Mouse (Mus musculus): ENCODE results near the gene Zfp961. TPM values are rescaled to one million over a fixed set of nuclear protein-coding genes. Genes with fewer than 3 reads are reported as not detected.
"Not testable (repeated sequence)": the region's sequence is repeated elsewhere in the genome, so short reads cannot be mapped to it uniquely, and the experiment has no call there.

Gene Zfp961
- polyA plus RNA-seq, 1 experiment from 2014 or later = 22.7 TPM

DNA sequence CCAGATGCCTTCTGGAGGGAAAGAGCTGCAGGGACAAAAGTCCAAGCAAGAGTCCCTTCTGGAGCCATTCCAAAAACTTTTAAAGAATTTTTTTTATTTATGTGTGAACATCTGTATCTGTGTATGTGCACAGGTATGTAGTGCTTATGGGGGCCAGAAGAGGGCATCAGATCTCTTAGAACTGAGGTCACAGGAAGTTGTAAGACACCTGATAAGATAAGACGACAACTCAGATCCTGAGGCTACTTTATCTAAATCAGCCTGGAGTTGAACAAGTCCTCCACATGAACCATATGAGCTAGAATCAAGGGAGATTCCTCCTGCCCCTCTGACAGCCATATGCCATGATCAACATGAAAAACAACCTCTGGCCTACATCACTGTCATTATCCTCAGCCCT lies 48.6 kb downstream of the Zfp961 start:
- H3K4me3 ChIP-seq (ENCODE audit: low read depth, low read length) = no peak overlapping the region
- DNase-seq (ENCODE audit: low spot score) (no peak), ATAC-seq (replicated peaks; ENCODE audit: low FRiP score) (no peak)
- no peak overlapping the region for H3K9ac ChIP-seq (ENCODE audit: low read depth, low read length)
- H3K27ac ChIP-seq (ENCODE audit: low read depth, low read length) = no peak overlapping the region
- no peaks in the 10 kb centered on the region for H3K27me3 ChIP-seq (replicated peaks; ENCODE audit: control insufficient read depth, insufficient read depth, low read length)
- 26% methylated on average over 1 of the region's 1 CpGs for WGBS
- H3K4me2 ChIP-seq = no peak overlapping the region
- H3K36me3 ChIP-seq (ENCODE audit: control insufficient read depth, insufficient read depth, low read length) = no peaks in the 10 kb centered on the region
- H3K9me3 ChIP-seq (ENCODE audit: control insufficient read depth, low read length) = no peaks in the 10 kb centered on the region
- no peaks in the 10 kb centered on the region for H3K4me1 ChIP-seq (replicated peaks; ENCODE audit: control insufficient read depth, insufficient read depth, low read length)

DNA sequence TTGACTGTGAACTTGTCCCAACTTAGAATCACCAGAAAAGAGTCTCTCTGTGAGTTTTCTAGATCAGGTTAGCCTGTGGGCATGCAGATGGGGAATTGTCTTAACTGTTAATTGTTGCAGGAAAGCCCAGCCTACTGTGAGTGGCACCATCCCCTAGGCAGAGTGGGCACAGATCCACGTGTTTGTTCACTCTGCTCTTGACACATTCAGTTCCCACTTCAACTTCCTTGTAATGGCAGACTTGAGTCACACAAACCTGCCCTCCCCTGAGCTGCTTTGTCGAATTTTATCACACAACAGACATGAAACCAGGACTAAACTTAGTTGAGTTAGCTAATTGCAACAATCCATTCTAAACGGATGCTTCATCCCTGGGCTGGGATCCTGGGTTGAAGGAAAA lies 49.4 kb downstream of the Zfp961 start:
- DNase-seq (ENCODE audit: low spot score) = no peak
- no peaks in the 10 kb centered on the region for H3K9me3 ChIP-seq (ENCODE audit: control insufficient read depth, low read length)
- H3K27me3 ChIP-seq (replicated peaks; ENCODE audit: control insufficient read depth, insufficient read depth, low read length) = no peaks in the 10 kb centered on the region
- H3K4me1 ChIP-seq (replicated peaks; ENCODE audit: control insufficient read depth, insufficient read depth, low read length) = no peaks in the 10 kb centered on the region
- H3K27ac ChIP-seq (ENCODE audit: low read depth, low read length) = no peak overlapping the region
- H3K4me2 ChIP-seq = no peak overlapping the region
- H3K9ac ChIP-seq (ENCODE audit: low read depth, low read length) = no peak overlapping the region
- no peak overlapping the region for H3K4me3 ChIP-seq (ENCODE audit: low read depth, low read length)
- H3K36me3 ChIP-seq (ENCODE audit: control insufficient read depth, insufficient read depth, low read length) = no peaks in the 10 kb centered on the region
- no peak for ATAC-seq (replicated peaks; ENCODE audit: low FRiP score)
- 61% methylated on average over 3 of the region's 3 CpGs for WGBS

DNA sequence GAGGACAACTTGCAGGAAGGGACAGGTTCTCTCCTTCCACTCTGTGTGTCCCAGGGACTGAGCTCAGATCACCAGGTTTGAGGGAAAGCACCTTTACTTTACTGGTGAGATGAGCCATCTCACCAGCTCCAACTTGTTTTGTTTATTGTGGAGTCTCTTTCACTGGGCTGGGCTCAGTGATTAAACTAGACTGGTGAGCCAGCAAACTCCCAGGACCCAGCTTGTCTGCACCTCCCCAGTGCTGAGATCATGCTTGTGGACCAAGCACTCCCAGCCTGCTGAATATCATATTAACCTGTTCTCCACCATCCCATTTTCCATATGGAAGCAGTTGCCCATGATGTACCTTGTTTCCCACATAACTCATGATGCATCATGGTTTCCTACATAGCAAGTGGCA lies 52.1 kb downstream of the Zfp961 start:
- Histone ChIP-seq H3K27me3 (replicated peaks; ENCODE audit: control insufficient read depth, insufficient read depth, low read length) (no peaks in the 10 kb centered on the region), H3K4me2 (no peak overlapping the region), H3K9me3 (ENCODE audit: control insufficient read depth, low read length) (no peaks in the 10 kb centered on the region), H3K4me3 (ENCODE audit: low read depth, low read length) (no peak overlapping the region), H3K4me1 (replicated peaks; ENCODE audit: control insufficient read depth, insufficient read depth, low read length) (no peaks in the 10 kb centered on the region), H3K36me3 (ENCODE audit: control insufficient read depth, insufficient read depth, low read length) (no peaks in the 10 kb centered on the region), H3K9ac (ENCODE audit: low read depth, low read length) (no peak overlapping the region), H3K27ac (ENCODE audit: low read depth, low read length) (no peak overlapping the region)
- DNase-seq (ENCODE audit: low spot score) (no peak), ATAC-seq (replicated peaks; ENCODE audit: low FRiP score) (no peak)

DNA sequence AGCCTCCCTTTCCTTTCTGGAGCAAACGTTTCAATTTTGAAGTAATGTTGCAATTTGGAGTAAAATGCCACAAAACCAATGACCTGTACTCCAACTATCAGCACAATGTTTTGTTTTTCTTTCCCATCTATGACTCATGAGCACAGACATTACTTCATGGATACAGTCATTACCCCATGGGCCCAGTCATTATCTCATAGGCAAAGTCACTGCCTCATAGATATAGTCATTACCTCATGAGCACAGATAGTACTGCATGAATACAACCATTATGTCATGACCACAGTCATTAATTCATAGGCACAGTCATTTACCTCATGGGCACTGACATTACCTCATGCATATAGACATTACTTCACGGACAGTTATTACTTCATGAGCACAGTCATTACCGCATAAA lies 55.1 kb downstream of the Zfp961 start:
- Histone ChIP-seq H3K27me3 (replicated peaks; ENCODE audit: control insufficient read depth, insufficient read depth, low read length) (no peaks in the 10 kb centered on the region), H3K27ac (ENCODE audit: low read depth, low read length) (no peak overlapping the region), H3K4me2 (no peak overlapping the region), H3K4me1 (replicated peaks; ENCODE audit: control insufficient read depth, insufficient read depth, low read length) (no peaks in the 10 kb centered on the region), H3K9ac (ENCODE audit: low read depth, low read length) (no peak overlapping the region), H3K36me3 (ENCODE audit: control insufficient read depth, insufficient read depth, low read length) (no peaks in the 10 kb centered on the region), H3K4me3 (ENCODE audit: low read depth, low read length) (no peak overlapping the region), H3K9me3 (ENCODE audit: control insufficient read depth, low read length) (no peaks in the 10 kb centered on the region)
- no peak for DNase-seq (ENCODE audit: low spot score)
- no peak for ATAC-seq (replicated peaks; ENCODE audit: low FRiP score)
- 79% methylated on average over 3 of the region's 3 CpGs for WGBS

DNA sequence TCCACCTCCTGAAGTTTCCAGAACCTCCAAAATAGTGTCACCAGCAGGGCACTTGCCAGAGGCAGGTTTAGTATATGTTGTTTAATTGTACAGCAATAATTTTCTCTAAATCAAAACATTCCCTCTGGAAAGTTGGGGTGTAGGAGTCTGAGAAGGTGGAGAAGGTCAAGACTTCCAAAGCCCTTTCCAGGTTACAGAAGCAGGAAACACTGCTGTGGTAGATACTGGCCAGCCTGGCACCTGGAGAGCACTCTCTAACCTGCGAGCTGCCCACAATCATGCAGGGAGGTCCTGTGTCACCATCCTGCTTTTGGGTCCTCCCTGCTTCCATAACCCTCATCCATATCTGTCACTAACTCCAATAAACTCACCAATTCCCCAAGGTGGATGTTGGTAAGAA lies 55.9 kb downstream of the Zfp961 start:
- no peaks in the 10 kb centered on the region for H3K4me1 ChIP-seq (replicated peaks; ENCODE audit: control insufficient read depth, insufficient read depth, low read length)
- WGBS = 63% methylated on average over 1 of the region's 1 CpGs
- no peak overlapping the region for H3K27ac ChIP-seq (ENCODE audit: low read depth, low read length)
- H3K9ac ChIP-seq (ENCODE audit: low read depth, low read length) = no peak overlapping the region
- ATAC-seq (replicated peaks; ENCODE audit: low FRiP score) = no peak
- H3K9me3 ChIP-seq (ENCODE audit: control insufficient read depth, low read length) = no peaks in the 10 kb centered on the region
- no peak overlapping the region for H3K4me2 ChIP-seq
- H3K27me3 ChIP-seq (replicated peaks; ENCODE audit: control insufficient read depth, insufficient read depth, low read length) = no peaks in the 10 kb centered on the region
- no peaks in the 10 kb centered on the region for H3K36me3 ChIP-seq (ENCODE audit: control insufficient read depth, insufficient read depth, low read length)
- DNase-seq (ENCODE audit: low spot score) = no peak
- H3K4me3 ChIP-seq (ENCODE audit: low read depth, low read length) = no peak overlapping the region

DNA sequence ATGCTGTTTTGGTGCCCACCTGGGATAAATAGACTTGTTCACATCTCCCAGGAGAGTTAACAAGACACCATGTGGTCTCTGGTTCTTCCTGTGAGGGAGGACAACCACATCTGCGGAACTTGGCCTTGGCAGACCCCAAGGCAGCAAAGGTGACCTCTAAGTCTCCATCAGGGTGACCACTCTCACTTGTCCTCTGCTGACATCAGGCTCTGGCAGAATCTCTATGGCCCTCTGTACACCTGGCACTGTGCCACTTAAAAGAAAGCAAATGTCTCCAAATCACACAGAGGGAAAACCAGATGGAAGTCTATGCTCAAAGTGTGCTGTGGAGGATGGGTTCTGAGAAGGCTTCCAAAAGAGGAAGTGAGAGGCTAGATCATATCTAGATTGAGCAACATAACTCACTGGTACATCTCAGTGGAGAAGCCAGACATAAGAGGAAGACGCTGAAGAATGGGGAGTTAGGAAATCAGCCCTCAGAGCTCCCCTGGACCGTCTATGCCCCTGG lies 57.4 kb downstream of the Zfp961 start:
- Histone ChIP-seq H3K9me3 (ENCODE audit: control insufficient read depth, low read length) (no peaks in the 10 kb centered on the region), H3K4me2 (no peak overlapping the region), H3K4me1 (replicated peaks; ENCODE audit: control insufficient read depth, insufficient read depth, low read length) (no peaks in the 10 kb centered on the region), H3K27me3 (replicated peaks; ENCODE audit: control insufficient read depth, insufficient read depth, low read length) (no peaks in the 10 kb centered on the region), H3K9ac (ENCODE audit: low read depth, low read length) (no peak overlapping the region), H3K4me3 (ENCODE audit: low read depth, low read length) (no peak overlapping the region), H3K27ac (ENCODE audit: low read depth, low read length) (no peak overlapping the region), H3K36me3 (ENCODE audit: control insufficient read depth, insufficient read depth, low read length) (no peaks in the 10 kb centered on the region)
- 41% methylated on average over 3 of the region's 3 CpGs for WGBS
- DNase-seq (ENCODE audit: low spot score) = peak; percentile 28
- no peak for ATAC-seq (replicated peaks; ENCODE audit: low FRiP score)

DNA sequence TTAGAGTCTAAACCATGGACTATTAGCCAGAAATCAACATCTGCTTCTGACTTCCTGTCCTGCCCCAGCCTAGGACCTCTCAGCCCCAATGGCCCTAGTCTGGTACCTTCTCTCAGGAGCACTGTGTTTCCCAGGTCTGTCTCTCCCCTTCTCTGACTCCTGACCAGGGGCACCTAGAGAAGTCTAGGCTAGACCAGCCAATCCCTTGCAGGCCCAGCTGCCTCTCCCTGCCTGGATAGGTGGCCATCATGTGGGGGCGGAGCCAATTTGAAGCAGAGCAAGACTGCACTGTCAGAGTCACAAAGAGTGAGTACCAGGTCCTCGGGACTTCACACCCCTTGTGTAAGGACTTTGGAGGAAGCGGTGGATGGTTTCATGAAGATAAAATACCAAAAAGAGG lies 58.6 kb downstream of the Zfp961 start, which contains the start of gene Cyp4f18:
Cyp4f18 (minus strand) TSS at position 154 of the 400 bp plus-strand sequence.
- Histone ChIP-seq H3K4me3 (ENCODE audit: low read depth, low read length) (no peak within 1 kb of the TSS), H3K27ac (ENCODE audit: low read depth, low read length) (no peak within 1 kb of the TSS), H3K9ac (ENCODE audit: low read depth, low read length) (no peak within 1 kb of the TSS), H3K4me2 (no peak within 1 kb of the TSS), H3K36me3 (ENCODE audit: control insufficient read depth, insufficient read depth, low read length) (no peaks in the 10 kb centered on the region), H3K27me3 (replicated peaks; ENCODE audit: control insufficient read depth, insufficient read depth, low read length) (no peaks in the 10 kb centered on the region), H3K4me1 (replicated peaks; ENCODE audit: control insufficient read depth, insufficient read depth, low read length) (no peaks in the 10 kb centered on the region), H3K9me3 (ENCODE audit: control insufficient read depth, low read length) (no peaks in the 10 kb centered on the region)
- 57% methylated on average over 3 of the region's 3 CpGs for WGBS
- peak; percentile 15 for DNase-seq (ENCODE audit: low spot score)
- ATAC-seq (replicated peaks; ENCODE audit: low FRiP score) = no peak

DNA sequence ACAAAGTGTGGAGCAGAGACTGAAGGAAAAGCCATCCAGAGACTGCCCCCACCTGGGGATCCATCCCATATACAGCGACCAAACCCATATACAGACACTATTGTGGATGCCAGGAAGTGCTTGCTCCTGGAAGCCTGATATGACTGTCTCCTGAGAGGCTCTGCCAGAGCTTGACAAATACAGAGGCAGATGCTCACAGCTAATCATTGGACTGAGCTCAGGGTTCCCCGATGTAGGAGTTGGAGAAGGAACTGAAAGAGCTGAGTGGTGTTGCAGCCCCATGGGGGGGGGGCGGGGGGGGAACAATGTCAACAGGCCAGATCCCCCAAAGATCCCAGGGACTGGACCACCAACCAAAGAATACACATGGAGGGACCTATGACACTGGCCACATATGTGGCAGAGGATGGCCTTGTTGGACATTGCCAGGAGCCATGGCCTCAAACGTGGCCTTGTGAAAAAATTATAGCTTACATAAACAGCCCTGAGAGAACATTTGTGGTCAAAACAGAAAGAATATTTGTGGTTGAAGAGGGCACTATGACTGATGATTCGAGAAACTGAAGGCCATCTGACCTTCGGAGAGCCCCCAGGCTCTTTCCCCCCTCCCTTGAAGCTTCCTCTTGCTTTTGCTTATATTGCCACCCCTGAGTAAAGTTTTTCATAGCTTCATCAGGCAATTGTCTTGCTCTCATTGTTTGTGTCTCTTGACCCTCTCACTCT lies 62.8 kb downstream of the Zfp961 start:
- not testable (repeated sequence) for H3K4me1 ChIP-seq (replicated peaks; ENCODE audit: control insufficient read depth, insufficient read depth, low read length); H3K27me3 ChIP-seq (replicated peaks; ENCODE audit: control insufficient read depth, insufficient read depth, low read length); H3K36me3 ChIP-seq (ENCODE audit: control insufficient read depth, insufficient read depth, low read length); ATAC-seq (replicated peaks; ENCODE audit: low FRiP score); H3K4me2 ChIP-seq; H3K9ac ChIP-seq (ENCODE audit: low read depth, low read length); H3K9me3 ChIP-seq (ENCODE audit: control insufficient read depth, low read length); H3K4me3 ChIP-seq (ENCODE audit: low read depth, low read length); H3K27ac ChIP-seq (ENCODE audit: low read depth, low read length)
- WGBS = 60% methylated on average over 6 of the region's 6 CpGs
- DNase-seq (ENCODE audit: low spot score) = peak; percentile 9

DNA sequence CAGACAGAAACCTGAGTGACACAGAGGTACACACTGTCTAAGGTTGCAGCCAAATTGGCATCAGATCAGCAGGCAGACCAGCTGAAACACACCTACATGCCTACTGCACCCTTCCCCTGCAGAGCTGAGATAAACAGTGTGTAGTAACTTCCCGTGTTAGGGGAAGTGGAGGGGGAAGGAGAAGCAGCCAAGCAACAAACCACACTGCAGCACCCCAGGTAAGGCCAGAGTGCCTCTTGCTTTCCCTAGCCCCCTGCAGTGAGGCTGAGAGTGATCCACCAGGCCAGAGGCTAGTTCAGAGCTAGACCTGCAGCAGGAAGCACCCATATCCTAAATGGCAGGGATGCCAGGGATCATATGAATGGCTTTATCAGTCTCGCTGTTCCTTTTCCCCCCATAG lies 66.5 kb downstream of the Zfp961 start:
- DNase-seq (ENCODE audit: low spot score); H3K27me3 ChIP-seq (replicated peaks; ENCODE audit: control insufficient read depth, insufficient read depth, low read length); H3K9me3 ChIP-seq (ENCODE audit: control insufficient read depth, low read length); H3K36me3 ChIP-seq (ENCODE audit: control insufficient read depth, insufficient read depth, low read length); H3K4me2 ChIP-seq; H3K27ac ChIP-seq (ENCODE audit: low read depth, low read length); H3K4me3 ChIP-seq (ENCODE audit: low read depth, low read length); H3K9ac ChIP-seq (ENCODE audit: low read depth, low read length); H3K4me1 ChIP-seq (replicated peaks; ENCODE audit: control insufficient read depth, insufficient read depth, low read length); ATAC-seq (replicated peaks; ENCODE audit: low FRiP score): not testable (repeated sequence)
- WGBS = 47% methylated on average over 2 of the region's 2 CpGs

Measured in liver, embryonic 11.5 days (tissue).